Mouse (Mus musculus) cortical plate, adult 2 months (tissue): ENCODE measurements around the gene Ulk3. TPM values are rescaled to one million over a fixed set of nuclear protein-coding genes. Genes with fewer than 3 reads are reported as not detected.

ENCODE experiments used
- H3K27ac ChIP-seq: fragments of 200-500 bp; 2 replicates; pipeline ENCODE4 v1.5.1; 2012; ENCODE audit warnings: low read length, control low read depth, inconsistent platforms; ENCODE audit not compliant: insufficient read depth
- H3K4me1 ChIP-seq: fragments of 200-500 bp; 2 replicates; pipeline ENCODE4 v1.6.1; 2011; ENCODE audit warnings: low read length; ENCODE audit not compliant: control insufficient read depth, insufficient read depth
- H3K4me3 ChIP-seq: fragments of 200-500 bp; 2 replicates; pipeline ENCODE4 v1.5.1; 2011; ENCODE audit warnings: mild to moderate bottlenecking, low read length, control low read depth; ENCODE audit not compliant: insufficient read depth
- CTCF ChIP-seq: fragments of 200-500 bp; IDR thresholded peaks from 2 replicates; pipeline ENCODE4 v1.5.1; 2011; ENCODE audit warnings: mild to moderate bottlenecking, control low read depth, low read length; ENCODE audit not compliant: insufficient read depth; ENCODE audit errors: extremely low read depth
- POLR2A ChIP-seq: fragments of 200-500 bp; IDR thresholded peaks from 2 replicates; pipeline ENCODE4 v1.6.1; 2011; ENCODE audit warnings: mild to moderate bottlenecking, low read length, control low read depth; ENCODE audit not compliant: insufficient read depth; ENCODE audit errors: extremely low read depth
- polyA plus RNA-seq: library from polyadenylated mRNA; depleted of rRNA; stranded (reverse); fragments of >200 nt; gene quantifications from 2 replicates; pipeline ENCODE4 v1.2.3, GENCODE M21; 2012

Ulk3 gene
- polyA plus RNA-seq, 1 experiment, result 54.5 TPM

DNA sequence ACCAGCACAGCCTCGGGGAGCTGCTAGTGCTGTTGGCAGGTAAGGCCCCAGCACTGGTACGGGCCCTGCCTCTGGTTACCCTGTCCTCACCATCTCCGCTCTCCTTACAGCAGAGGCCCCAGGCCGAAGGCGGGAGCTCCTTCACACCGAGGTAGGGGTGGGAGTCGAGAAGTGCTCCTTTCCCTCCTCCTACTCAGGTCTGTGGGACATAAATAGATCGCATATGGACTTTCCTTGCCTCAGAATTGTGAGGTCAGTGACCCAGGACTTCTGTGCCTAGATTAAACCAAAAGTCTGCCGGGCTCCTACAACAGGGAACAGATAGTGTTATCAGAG lies 4.9 kb downstream of the Ulk3 start:
- no peak overlapping the region for H3K27ac ChIP-seq
- H3K4me1 ChIP-seq, result no peaks in the 10 kb centered on the region
- TF ChIP-seq POLR2A (no peak), CTCF (no peak)
- no peak overlapping the region for H3K4me3 ChIP-seq

DNA sequence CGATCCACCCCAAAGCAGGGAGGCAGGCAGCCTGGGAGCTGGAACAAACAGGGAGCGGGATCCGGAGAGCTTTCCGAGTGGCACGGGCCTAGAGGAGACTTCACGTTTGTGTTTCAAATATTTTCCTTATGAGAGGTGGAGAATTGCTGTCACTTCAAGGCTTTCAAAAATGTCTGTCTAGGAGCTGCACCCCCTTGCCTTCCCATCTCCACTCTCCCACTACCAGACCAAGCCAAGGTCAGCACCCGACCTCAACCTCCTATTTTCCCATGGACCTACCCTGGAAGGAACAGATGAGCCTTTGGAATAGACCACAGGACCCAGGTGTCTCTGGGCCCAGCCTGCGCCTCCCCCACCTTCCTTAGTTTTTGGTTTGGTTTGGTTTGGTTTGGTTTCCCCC lies 8.0 kb downstream of the Ulk3 start:
- Histone ChIP-seq H3K4me1 (peaks cover 3% of the 10 kb centered on the region; the same call in 1 of the 2 replicates), H3K27ac (no peak overlapping the region), H3K4me3 (no peak overlapping the region)
- TF ChIP-seq CTCF, result no peak
- TF ChIP-seq POLR2A, result no peak; the same call in 1 of the 2 replicates

DNA sequence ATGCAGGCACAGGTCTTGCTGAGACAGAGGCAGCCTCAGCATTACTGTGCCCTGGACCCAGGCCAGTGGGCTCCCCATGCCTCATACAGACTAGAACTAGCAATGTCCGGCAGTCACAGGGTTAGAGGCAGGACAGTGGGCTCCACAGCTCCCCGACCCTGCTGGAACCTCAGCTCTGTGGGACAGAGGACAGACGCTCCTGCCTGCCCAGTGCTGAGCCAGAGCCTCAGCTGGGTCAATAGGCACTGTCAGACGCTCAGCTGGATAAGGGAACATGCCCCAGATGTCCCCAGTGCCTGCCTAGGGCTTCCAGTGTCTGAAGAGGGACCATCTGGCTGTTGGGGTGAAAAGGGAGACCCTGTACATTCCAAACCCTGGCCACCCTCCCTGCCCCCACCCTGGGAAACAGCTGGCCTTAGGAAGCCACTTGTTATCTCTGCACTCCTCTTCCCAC lies 8.7 kb downstream of the Ulk3 start:
- no peak overlapping the region for H3K4me3 ChIP-seq
- H3K27ac ChIP-seq, result no peak overlapping the region
- TF ChIP-seq POLR2A (no peak), CTCF (no peak)
- peaks cover 3% of the 10 kb centered on the region; the same call in 1 of the 2 replicates for H3K4me1 ChIP-seq

DNA sequence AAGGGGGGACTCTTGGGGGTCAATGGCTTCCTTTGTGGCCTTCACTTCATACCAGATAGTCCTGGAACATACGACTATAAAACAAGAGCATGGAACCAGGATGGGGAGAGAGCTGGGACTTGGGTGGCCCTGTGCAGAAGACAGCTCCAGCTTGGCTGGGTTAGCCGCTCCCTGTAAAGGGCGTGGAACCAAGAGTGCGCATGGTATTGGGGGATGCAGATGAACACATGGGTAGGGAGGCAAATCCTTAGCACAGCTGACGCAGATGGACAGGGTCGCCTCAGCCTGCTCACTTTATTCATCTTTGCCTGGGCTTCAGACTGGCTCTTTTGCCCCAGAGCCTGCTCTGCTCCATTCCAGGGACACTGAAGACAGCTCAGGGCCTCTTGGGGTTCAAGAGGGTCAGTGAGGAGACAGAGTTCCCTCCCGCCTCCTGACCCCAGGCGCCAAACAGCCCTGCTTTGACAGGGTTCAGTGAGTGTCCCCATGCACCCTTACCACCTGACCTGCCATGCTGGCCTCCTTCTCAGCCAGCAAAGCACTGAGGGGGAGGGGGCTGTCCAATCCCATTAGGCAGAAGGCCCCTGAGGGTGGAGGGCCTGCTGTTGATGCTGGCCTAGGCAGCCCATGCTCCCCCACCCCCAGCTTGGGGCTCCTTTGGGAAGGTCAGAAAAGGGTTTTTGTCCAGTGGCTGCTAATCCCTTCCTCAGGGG lies 9.8 kb downstream of the Ulk3 start:
- H3K4me3 ChIP-seq, result no peak overlapping the region
- peaks cover 3% of the 10 kb centered on the region; the same call in 1 of the 2 replicates for H3K4me1 ChIP-seq
- TF ChIP-seq CTCF, result no peak
- no peak for TF ChIP-seq POLR2A
- no peak overlapping the region for H3K27ac ChIP-seq

DNA sequence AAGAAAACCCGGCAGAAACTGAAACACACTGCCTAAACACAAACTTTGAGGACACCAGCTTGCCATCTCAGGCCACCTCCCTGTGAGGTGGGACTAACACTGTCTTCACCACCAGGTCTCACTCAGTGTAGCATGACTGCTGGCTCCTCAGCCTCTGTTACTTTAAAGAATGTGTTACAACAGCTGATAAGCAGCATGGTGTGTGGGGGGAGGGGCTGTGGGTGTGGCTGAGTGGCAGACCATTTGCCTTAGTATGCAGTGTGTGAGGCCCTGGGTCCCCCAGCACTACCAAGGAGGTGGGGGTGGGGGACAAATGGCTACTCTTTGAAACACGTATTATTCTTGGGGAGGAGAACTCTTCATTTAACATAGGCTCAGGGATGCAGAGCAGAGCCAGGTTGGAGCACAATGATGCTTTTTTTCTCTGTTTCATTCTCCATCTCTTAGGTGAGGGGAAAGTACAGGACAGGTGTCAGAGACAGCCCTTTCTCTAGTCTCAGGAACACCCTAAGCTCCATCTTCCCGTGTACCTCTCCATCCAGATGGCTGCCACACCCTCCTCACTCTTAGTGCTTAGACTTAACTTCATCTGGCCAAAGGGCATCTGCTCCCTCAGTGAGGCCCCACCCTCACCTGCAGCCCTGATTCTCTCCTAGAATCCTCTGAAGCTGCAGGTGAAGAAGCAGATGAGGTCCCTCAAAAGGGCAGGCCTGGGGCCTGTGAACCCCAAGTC lies 11.5 kb downstream of the Ulk3 start:
- no peak for TF ChIP-seq POLR2A
- peaks cover 3% of the 10 kb centered on the region; the same call in 1 of the 2 replicates for H3K4me1 ChIP-seq
- no peak overlapping the region for H3K27ac ChIP-seq
- no peak overlapping the region for H3K4me3 ChIP-seq

DNA sequence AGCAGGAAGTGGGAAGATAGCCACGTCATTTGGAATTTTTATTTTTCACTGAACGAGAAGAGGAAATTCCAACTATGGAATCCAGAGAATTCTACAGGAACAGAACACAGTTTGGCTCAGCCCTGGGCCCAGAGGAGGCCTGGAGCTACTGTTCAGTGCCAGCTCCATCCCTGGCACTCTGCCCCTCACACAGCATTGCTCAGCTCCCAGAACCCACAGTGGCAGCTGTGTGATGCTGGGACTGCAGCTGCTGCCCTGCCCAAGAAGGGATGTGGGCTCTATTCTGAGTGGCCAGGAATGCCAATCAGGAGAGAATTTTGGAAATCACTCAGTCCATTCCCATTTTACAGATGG lies 12.1 kb downstream of the Ulk3 start:
- no peak for TF ChIP-seq CTCF
- no peak for TF ChIP-seq POLR2A
- H3K4me3 ChIP-seq, result no peak overlapping the region
- H3K4me1 ChIP-seq, result peaks cover 3% of the 10 kb centered on the region; the same call in 1 of the 2 replicates
- no peak overlapping the region for H3K27ac ChIP-seq

DNA sequence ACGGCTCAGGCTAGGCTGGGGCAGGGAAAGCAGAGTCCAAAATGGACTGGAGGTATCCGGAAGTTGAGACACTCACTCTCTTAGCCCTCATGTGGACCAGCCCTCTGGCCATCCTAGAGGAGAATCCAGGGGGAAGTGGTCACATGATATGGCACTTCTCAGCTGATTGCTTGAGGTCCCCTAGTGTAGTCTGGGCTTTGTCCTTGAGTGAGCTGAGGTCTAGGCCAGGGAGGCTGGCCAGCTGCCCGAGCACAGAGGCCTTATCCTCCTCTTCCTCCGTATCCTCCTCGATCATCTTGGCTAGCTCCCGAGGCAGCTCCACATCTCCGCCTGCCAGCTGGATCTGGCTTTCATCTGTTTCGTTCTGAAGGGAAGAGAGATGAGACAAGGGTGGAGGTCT lies 12.8 kb downstream of the Ulk3 start:
- H3K4me1 ChIP-seq, result peaks cover 3% of the 10 kb centered on the region; the same call in 1 of the 2 replicates
- H3K4me3 ChIP-seq, result no peak overlapping the region
- H3K27ac ChIP-seq, result no peak overlapping the region
- TF ChIP-seq CTCF (no peak), POLR2A (no peak)

DNA sequence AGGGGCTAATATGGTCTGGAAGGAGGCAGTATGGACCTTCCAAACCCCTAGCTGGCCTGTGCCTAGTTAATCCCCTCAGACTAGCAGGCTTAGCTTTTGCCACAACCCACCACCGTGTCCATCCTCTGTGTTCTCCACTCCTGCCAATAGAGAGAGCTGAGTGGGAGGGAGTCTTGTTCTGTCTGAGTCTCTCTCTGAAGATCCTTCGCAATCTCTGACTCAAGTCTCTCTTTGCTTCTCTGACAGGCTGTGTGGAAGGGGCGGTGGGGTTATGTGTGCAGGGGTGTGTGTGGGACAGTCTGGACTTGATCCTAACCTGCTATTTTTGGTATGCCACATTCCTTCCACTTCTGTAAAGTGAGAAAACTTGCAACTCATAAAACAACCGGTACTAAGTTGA lies 15.6 kb downstream of the Ulk3 start:
- H3K4me1 ChIP-seq, result peaks cover 3% of the 10 kb centered on the region; the same call in 1 of the 2 replicates
- H3K27ac ChIP-seq, result no peak overlapping the region
- TF ChIP-seq CTCF, result no peak
- no peak for TF ChIP-seq POLR2A
- H3K4me3 ChIP-seq, result no peak overlapping the region; the same call in 1 of the 2 replicates

DNA sequence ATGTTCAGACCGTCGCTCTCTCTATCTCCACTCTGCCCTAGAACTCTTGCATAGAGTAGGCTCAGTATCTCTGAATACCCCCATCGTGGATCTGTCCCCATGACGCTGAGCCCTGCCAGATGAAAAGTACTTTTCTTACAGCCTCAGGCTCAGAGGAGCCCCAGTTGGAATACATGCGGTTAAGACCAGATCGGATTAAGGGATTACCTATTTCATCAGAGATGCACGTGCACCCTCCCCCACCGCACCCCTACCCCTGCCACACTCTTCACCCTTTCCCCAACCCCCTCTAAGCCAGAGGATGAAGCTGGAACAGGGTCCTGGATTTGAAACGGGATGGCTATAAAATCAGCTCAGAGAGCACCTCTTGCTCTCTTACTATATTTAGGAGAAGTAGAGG lies 16.3 kb downstream of the Ulk3 start:
- H3K4me3 ChIP-seq, result peak overlapping the region; percentile 3; the same call in 1 of the 2 replicates
- TF ChIP-seq POLR2A (no peak), CTCF (no peak)
- H3K4me1 ChIP-seq, result peaks cover 3% of the 10 kb centered on the region; the same call in 1 of the 2 replicates
- H3K27ac ChIP-seq, result no peak overlapping the region

DNA sequence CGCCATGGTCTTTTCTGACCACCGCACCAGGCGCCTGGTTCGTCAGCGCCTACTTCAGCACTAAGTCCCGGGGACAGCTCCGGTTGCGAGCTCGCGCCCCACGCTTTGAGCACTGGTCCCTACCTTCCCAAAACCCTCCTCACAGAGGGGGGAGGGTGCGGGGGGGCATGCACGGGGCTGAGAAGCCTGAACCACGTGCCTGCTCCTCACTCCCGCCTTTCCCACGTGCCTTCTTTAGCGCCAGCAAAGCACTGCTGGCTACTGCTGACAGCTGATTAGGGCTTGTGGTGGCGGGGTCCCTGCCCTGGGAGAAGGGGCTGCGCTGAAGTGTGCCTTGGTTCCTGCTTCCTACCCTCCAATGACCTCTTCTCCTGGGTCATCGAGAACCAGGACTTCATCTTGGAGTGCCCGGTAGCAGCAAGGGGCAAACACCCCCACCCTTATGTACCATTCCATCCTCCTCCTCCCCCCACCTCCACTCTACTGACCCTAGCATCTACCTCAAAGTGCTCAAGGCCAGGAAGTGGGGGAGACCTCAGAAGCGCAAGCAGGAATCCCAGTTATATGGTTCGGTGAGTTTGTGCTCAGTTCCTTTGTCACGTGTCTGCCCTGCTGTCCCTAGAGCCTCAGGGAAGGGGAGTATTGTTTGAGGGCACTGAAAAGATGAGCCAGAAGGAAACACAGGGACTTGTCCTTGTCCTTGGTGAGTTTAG lies 17.0 kb downstream of the Ulk3 start, which contains the start of gene Cplx3:
Cplx3 (minus strand) TSS at position 143 of the 713 bp plus-strand sequence.
- Histone ChIP-seq H3K27ac (no peak within 1 kb of the TSS), H3K4me3 (peak within 1 kb of the TSS; percentile 3; the same call in 1 of the 2 replicates), H3K4me1 (0 out of 2 replicates have a peak, but pooled peaks cover 1% of the 10 kb centered on the region)
- TF ChIP-seq POLR2A (no peak), CTCF (no peak)
